Mouse (Mus musculus): ENCODE results near the gene Rnf121. TPM values are rescaled to one million over a fixed set of nuclear protein-coding genes. Genes with fewer than 3 reads are reported as not detected.

The Rnf121 gene
- polyA plus RNA-seq (2021; fragmentation: Nextera tagmentation) = 18.0 and 19.2 TPM in 2 replicates
- long read RNA-seq, experiment 1, transcript Rnf121-202 (9 exons, 2,249 nt) = major isoform, 24 of 43 reads
- long read RNA-seq, experiment 1, partial matches to known transcripts = 4 of 43 reads
- long read RNA-seq, experiment 1, other reads (novel, unspliced or antisense) = 11 of 43 reads
- long read RNA-seq, experiment 2, transcript Rnf121-202 (9 exons, 2,249 nt) = major isoform, 73 of 109 reads
- long read RNA-seq, experiment 2, transcript Rnf121-201 (9 exons, 2,344 nt) = minor isoform, 6 of 109 reads
- long read RNA-seq, experiment 2, partial matches to known transcripts = 1 of 109 reads
- long read RNA-seq, experiment 2, other reads (novel, unspliced or antisense) = 28 of 109 reads

DNA sequence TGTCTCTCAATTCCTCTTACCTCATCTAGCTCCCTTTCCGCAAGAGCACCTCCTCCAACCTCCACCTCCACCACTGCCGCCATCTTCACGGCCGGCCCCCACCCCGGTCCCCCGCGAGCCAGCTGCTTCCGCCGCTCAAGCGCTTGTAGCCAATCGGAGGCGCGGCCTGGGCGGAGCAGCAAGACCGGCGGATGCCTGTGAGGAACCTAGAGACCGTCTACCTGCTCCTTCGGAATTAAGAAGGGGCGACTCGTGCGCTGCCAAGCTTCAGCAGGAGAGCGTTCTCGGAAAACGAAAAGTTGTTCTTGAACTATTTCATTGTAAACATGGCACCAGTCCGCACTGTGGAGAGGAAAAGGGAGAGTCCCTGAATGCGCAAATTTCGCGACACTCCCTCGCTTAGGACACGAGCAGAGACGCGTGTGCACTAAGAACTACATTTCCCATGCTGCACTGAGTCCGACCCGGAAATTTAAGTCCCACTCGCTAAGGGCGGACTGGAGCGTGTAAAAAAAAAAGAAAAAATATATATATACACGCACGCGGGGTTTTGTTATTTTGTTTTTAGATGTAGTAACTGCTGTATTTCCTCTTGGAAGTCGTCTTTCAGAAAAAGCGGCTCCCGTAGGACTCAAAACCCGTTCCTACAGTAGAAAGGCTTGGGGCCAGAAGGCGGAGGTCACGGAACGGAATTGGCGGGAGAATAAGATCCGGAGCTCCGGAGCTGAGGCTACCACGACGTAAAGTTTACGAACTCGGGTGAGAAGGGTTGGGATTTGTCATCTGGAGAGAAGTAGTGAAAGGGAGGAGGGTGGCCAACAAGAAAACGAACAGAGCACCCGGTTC lies at the start of gene Rnf121, which contains the start of the genes Xndc1 and Xntrpc:
Rnf121 (minus strand) TSS at position 424 of the 846 bp plus-strand sequence.
Xndc1 (plus strand) TSS at position 466 of the 846 bp plus-strand sequence.
Xntrpc (plus strand) TSS at position 668 of the 846 bp plus-strand sequence.

DNA sequence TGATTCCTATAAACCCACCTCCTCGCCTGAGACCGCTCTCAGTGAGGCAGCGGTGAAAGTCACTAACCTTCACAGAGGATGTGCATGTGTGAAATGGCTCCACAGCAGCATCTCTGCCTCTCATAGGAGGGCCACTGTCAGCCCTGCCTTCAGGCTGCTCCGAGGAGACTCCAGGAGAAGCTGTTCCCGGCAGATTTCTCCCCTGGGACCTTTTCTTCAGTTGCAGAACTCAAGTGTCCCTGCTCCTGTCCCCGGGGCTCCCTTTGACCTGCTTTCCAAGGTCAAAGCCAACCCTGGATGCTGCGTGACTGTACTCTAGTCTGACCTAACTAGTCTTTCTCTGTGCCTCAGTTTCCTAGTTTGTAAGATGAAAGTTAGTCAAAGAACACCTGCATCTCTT lies 43.9 kb upstream of the Rnf121 start, which contains the start of gene Art5:
Art5 (minus strand) TSS at position 319 of the 400 bp plus-strand sequence.

DNA sequence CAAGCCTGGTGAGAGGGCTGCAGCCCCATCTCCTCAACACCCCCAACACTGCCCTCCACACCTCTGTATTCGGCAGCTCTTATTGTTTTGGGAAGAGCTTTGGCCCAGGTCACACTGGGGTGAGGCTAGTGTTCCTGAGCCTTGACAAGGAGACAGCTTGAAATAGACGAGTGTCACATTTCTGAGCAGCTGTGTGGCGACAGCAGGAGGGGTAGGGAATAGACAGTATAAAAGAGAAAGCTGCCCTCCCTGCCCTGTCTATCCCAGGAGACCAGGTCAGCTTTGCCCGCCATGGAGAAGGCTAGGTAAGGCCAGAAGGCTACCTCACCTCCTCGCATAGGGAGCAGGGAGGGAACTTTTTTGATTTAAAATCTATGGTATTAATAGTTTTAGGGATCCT lies 36.2 kb upstream of the Rnf121 start, which contains the start of gene Art1:
Art1 (plus strand) TSS at position 257 of the 400 bp plus-strand sequence.

GRCm38 (mm10) chr7:102082816-102083215 lies 17.5 kb upstream of the Rnf121 start, which contains the start of gene Trpc2:
Gene Trpc2, plus strand, starts transcription at chr7:102083116.

DNA sequence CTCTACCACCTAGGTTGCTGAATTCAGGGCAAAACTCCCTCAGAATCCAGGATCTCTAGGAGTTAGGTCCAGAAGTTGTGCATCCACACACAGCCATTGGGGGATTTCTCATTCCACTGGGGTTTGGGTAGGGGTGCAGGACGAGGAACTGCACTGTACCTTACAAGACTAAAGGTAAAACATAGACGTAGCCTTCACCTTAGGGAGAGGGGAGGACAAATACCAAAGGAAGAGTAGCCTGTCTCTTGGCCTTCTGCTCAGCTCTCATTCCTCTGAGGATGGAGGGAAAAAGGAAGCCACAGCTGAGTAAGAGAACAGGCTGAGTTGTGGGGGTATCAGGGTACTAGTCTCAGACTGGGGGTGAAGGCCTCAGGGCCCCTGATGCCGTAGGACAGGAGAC lies 46.7 kb downstream of the Rnf121 start, which contains the start of gene Il18bp:
Il18bp (minus strand) TSS at position 101 of the 400 bp plus-strand sequence.

Other genes with a start within 250 kb of the Rnf121 start
- gene Phox2a, start 247.2 kb downstream of the Rnf121 start, polyA plus RNA-seq (2021; fragmentation: Nextera tagmentation) = not detected in 2 replicates
- 2.2 and 2.9 TPM in 2 replicates for gene Inppl1, start 227.2 kb downstream of the Rnf121 start, polyA plus RNA-seq (2021; fragmentation: Nextera tagmentation)
- gene Folr2, start 208.3 kb downstream of the Rnf121 start, polyA plus RNA-seq (2021; fragmentation: Nextera tagmentation) = 0.78 and 0.93 TPM in 2 replicates
- gene Anapc15, start 201.8 kb downstream of the Rnf121 start, polyA plus RNA-seq (2021; fragmentation: Nextera tagmentation) = 26.6 and 27.6 TPM in 2 replicates
- gene Folr1, start 194.7 kb downstream of the Rnf121 start, polyA plus RNA-seq (2021; fragmentation: Nextera tagmentation) = 7.6 and 132 TPM in 2 replicates
- 224 and 235 TPM in 2 replicates for gene Lamtor1, start 159.6 kb downstream of the Rnf121 start, polyA plus RNA-seq (2021; fragmentation: Nextera tagmentation)
- not detected in 2 replicates for gene Tomt, start 159.1 kb downstream of the Rnf121 start, polyA plus RNA-seq (2021; fragmentation: Nextera tagmentation)
- 13.0 and 24.4 TPM in 2 replicates for gene Lrrc51, start 131.6 kb downstream of the Rnf121 start, polyA plus RNA-seq (2021; fragmentation: Nextera tagmentation)
- 25.8 and 31.2 TPM in 2 replicates for gene Numa1, start 131.4 kb downstream of the Rnf121 start, polyA plus RNA-seq (2021; fragmentation: Nextera tagmentation)
- 0.60 and 1.5 TPM in 2 replicates for gene Il18bp, start 46.8 kb downstream of the Rnf121 start, polyA plus RNA-seq (2021; fragmentation: Nextera tagmentation)
- 2.4 and 3.1 TPM in 2 replicates for gene Xndc1, start within 50 bp of the Rnf121 start, polyA plus RNA-seq (2021; fragmentation: Nextera tagmentation)
- gene Xntrpc, start 244 bp upstream of the Rnf121 start, polyA plus RNA-seq (2021; fragmentation: Nextera tagmentation) = 0.09 and 0.13 TPM in 2 replicates
- gene Trpc2, start 17.6 kb upstream of the Rnf121 start, polyA plus RNA-seq (2021; fragmentation: Nextera tagmentation) = not detected in 2 replicates
- 0.10 and 0.11 TPM in 2 replicates for gene Art1, start 36.3 kb upstream of the Rnf121 start, polyA plus RNA-seq (2021; fragmentation: Nextera tagmentation)
- gene Art5, start 44.0 kb upstream of the Rnf121 start, polyA plus RNA-seq (2021; fragmentation: Nextera tagmentation) = not detected in 2 replicates
- 0.05 and 0.21 TPM in 2 replicates for gene Chrna10, start 51.4 kb upstream of the Rnf121 start, polyA plus RNA-seq (2021; fragmentation: Nextera tagmentation)
- gene Nup98, start 144.7 kb upstream of the Rnf121 start, polyA plus RNA-seq (2021; fragmentation: Nextera tagmentation) = 6.2 and 9.5 TPM in 2 replicates
- 29.1 and 29.3 TPM in 2 replicates for gene Pgap2, start 144.7 kb upstream of the Rnf121 start, polyA plus RNA-seq (2021; fragmentation: Nextera tagmentation)
- gene Rhog, start 190.6 kb upstream of the Rnf121 start, polyA plus RNA-seq (2021; fragmentation: Nextera tagmentation) = 33.4 and 47.7 TPM in 2 replicates
- 20.4 TPM in 2 replicates for gene Stim1, start 202.3 kb upstream of the Rnf121 start, polyA plus RNA-seq (2021; fragmentation: Nextera tagmentation)